Mouse (Mus musculus): ENCODE data around the gene Elmsan1.

Gene Elmsan1

GRCm38 (mm10) chr12:84153414-84153813 is 65.3 kb downstream of the Elmsan1 start:
- no peak for DNase-seq (ENCODE audit: extremely low read depth, insufficient read length, low spot score)

DNA sequence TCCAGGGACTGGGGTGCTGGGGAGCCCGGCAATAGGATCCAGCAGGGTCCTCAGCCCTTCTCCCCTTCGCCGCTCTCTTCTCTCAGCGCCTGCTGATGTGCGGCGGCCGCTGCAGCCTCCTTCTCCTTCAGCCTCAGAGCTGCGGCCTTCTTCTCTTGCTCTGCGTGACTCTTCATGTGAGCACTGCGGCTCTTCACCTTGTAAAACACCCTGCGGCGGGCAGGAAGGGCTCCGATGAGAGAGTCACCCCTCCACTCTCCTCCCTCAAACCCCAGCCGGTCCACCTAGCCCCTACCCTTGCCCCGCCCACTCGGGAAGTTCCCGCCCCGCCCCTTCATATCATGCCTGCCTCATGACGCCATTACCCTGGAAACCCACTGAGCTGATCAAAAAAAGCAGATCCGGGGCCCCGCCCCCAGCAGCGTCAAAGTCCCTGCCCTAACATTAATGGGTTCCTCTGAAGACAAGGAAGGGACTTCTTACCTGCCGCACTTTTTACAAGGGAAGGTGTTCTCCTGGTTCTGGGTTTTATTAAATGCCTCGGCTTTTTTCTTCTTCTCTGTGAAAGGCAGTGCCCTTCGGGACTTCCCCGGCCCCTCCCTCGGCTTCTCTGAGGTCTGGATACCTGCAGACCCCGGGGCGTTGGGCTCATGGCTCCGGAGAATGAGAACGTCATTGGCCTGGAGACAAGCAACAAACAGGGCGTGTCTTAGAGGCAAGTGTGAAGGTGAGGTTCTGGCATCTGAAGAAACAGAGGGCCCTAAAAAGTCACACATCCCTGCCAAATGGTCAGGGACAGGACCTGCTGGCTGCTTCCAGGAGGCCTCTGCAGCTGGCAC is 66.1 kb downstream of the Elmsan1 start:
- no peak for DNase-seq (ENCODE audit: extremely low read depth, insufficient read length, low spot score)

DNA sequence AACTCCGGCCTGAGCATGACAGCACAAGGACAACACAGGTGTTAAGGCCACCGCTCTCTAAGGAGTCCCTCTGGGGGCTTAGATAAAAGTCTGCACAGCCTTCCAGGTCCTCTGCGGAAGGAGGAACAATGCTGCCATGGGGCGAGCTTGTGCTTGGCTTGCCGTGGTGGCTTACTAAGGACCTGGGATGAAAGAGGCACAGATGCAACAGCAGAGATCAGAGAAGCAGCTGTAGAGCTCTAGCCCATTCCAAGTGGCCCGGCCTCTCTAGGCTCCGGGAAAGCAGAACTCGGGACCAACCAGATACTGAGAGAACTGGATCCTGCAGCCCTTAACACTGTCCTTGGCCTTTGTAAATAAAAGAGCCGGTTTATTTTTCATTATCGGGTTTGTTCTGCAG is 66.8 kb downstream of the Elmsan1 start:
- no peak for DNase-seq (ENCODE audit: extremely low read depth, insufficient read length, low spot score)

GRCm38 (mm10) chr12:84150976-84151375 is 67.7 kb downstream of the Elmsan1 start:
- no peak for DNase-seq (ENCODE audit: extremely low read depth, insufficient read length, low spot score)

GRCm38 (mm10) chr12:84149971-84150370 is 68.7 kb downstream of the Elmsan1 start:
- DNase-seq (ENCODE audit: extremely low read depth, insufficient read length, low spot score), result no peak

GRCm38 (mm10) chr12:84148622-84149012 is 70.1 kb downstream of the Elmsan1 start:
- DNase-seq (ENCODE audit: extremely low read depth, insufficient read length, low spot score), result no peak

DNA sequence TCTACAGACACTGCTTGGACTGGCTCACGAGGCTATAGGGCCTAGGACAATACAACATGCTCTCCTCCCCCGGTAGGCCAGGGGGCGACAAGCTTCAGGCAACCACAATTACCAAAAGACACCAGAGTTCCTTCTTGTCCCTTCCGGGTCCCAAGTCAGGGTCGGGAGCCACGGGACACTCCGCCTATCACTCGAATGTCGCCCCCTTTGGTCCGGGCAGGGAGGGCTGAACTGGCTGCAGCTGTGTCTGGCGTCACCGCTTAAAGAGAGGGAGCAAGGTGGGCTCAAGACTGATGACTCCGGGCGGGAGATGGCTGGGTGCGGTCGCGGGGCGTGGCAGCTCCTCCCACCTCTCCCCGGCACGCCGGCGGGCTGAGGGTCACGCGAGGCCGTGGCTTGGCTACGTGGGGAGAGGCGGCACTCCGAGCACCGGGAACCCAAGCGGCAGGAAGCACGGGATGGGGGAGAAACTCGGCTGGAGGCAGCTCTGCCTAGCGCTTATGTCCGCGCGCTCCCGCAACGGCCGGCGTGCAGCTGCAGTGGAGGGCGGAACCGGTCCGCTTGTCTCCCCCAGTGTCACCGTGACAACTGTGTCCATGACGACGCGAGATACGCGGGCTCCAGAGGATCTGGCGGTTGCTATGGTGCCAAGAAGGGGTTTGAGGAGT is 70.6 kb downstream of the Elmsan1 start, which contains the start of gene Pnma1:
TSS of gene Pnma1 (minus strand) at position 536 of the 668 bp plus-strand sequence.
- no peak for DNase-seq (ENCODE audit: extremely low read depth, insufficient read length, low spot score)

DNA sequence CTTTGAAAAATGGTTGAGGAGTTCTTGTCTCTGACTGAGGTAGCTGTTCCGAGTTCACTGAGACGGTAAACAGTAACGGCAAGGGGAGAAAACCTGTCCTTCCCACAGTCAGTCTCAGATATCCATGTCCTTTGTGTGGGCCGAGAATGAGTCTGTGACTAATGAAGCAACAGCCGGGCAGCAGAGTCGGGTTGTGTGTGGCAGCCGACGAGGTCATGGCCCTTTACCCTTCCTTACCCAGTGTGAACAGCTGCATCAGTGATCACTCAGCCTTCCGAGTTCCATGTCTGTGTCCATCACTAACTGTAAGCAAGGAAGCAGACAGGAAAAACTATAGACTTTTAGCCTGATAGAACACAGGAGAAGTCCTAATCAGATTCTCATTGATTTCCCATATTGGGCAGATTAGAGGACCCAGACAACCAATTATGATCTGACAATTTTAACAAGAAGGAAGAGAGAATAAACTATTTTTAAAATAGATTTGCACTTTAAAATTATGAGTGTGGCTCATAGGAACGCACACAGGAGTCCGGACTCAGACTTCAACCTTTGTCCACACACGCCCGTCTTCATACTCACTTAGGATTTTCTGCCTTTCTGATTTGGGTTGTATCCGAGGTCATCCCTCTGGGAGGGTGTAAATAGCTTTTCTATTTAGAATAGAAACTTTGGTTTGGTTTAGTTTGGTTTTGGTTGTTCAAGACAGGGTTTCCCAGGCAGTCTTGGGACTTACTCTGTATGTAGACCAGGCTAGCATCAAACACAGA is 76.2 kb downstream of the Elmsan1 start:
- DNase-seq (ENCODE audit: extremely low read depth, insufficient read length, low spot score), result no peak

DNA sequence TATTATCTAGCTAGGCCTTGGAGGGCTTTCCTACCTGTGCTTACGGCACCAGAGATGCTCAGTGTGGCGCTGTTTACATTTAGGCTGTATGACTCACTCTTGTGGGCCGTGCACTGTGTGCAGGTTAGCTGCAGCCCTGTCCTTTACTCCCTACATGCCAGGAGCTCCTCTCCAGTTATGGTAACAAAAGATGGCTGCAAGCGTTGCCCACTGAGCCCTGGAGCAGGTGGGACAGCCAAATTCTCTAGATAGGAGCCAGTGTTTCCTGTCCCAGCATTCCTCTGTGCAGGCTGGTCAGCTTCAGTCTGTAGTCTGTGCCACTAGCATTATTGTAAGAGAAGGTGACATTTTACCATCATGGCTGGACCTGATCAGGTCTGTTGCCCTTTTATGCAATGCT is 77.4 kb downstream of the Elmsan1 start:
- DNase-seq (ENCODE audit: extremely low read depth, insufficient read length, low spot score), result no peak

DNA sequence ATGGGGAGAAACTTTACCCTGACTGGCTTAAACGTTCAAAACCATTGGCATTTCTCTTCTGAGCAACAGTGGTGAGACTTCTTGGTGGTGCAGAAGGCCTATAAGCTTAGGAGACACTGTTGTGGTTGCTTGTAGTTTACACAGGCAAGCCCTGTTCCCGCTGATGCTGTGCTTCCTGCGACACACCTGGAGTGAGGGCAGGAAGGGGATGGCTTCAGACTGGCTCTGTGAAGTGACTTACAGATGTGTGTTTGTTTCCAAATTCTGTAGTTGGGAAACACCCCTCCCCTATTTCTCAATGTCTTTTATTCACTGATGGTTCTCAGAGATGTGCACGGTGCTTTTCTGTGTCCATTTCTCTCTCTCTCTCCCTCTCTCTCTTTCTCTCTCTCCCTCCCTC is 78.5 kb downstream of the Elmsan1 start:
- no peak for DNase-seq (ENCODE audit: extremely low read depth, insufficient read length, low spot score)

- DNase-seq (ENCODE audit: extremely low read depth, insufficient read length, low spot score), result no peak
Observed at GRCm38 (mm10) chr12:84137131-84137530, 81.5 kb downstream of the Elmsan1 start.

DNA sequence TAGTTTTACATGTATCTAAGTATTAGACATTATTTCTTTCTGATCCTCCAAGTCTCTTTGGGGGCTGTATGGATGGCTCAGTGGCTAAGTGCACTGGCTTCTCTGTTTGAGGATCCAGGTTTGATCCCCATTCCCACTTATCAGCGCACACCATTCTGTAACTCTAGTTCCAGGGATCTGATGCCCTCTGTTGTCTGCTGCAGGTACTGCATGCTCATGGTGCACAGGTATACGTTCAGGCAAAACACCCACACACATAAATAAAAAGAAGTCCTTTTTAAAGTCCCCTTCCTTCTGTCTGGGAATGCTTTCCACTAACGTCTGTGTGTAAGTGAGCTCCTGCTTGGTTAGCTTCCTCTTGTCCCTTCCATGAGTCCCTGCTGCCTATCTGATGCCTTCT is 86.4 kb downstream of the Elmsan1 start:
- DNase-seq (ENCODE audit: extremely low read depth, insufficient read length, low spot score), result no peak

DNA sequence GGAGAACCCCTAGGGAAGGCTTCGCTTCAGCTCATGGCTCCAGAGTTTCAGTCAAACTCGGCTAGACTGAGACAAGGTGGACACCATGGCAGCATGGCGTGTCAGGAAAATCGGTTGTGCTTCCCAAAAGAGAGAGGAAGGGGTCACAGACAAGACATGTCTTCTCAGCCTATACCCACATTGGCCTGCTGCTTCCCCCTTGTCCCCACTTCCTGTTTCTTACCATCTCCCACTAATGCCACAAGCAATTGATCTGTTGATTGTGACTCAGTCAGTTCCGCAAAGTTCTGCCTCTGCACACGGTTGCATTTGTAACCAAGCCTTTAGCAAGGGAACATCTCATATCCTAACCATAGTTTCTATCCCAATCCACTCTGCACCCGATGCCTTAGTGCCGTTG is 88.8 kb downstream of the Elmsan1 start:
- DNase-seq (ENCODE audit: extremely low read depth, insufficient read length, low spot score), result no peak

DNA sequence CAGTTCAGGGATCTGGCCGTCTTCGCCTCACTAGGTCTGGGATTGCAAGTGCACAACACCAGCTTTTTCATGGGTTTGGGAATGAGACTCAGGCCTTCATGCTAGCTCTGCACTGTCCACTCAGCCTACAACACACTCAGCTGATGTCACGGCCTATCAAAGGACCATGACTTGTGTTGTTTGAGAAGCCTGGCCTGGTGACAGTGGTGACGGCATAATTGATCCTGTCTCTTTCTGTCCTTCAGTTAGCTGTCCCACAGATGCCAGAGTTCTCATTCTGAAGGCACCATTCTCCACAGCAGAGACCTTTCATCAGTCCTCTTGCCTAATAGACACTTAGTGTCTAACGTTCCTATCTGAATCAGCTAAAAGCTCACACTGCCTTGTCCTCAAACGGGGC is 90.1 kb downstream of the Elmsan1 start:
- DNase-seq (ENCODE audit: extremely low read depth, insufficient read length, low spot score), result no peak

DNA sequence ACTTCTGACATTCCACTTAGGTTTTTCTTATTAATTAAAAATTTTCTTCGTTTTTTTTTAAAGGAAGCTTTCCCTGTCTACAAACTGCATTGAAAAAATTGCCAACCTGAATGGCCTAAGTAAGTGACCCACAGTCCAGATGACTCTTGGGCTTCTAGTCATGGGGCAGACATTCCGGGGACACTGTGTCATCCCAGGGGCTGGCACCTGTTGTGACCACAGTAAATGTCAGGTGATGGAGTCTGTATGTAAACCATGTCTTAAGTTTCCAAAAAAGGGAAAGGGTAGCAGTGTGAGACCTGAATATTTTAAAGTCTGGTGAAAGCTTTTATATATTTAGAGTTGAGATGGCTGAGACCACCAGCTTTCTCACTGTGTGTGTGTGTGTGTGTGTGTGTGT is 91.8 kb downstream of the Elmsan1 start:
- peak; percentile 62 for DNase-seq (ENCODE audit: extremely low read depth, insufficient read length, low spot score)

DNA sequence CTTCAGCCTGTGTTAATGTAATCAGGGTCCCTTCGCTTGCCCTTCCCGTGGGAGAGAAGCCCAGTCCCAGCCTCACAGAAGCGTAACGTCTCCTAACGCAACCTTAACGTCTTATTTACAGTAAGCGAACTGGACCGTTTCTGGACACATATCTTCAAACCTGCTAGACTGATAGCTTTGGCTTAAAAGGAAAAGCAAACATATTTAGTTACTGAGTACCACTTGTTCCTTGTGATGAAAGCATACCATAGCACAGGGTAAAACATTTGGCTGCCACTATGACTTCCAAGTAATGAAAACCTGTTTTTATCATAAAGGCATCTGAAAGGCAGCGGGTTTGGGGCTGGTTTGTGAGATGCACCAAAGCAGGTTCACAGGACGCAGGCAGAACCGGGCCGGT is 92.8 kb downstream of the Elmsan1 start:
- no peak for DNase-seq (ENCODE audit: extremely low read depth, insufficient read length, low spot score)

DNA sequence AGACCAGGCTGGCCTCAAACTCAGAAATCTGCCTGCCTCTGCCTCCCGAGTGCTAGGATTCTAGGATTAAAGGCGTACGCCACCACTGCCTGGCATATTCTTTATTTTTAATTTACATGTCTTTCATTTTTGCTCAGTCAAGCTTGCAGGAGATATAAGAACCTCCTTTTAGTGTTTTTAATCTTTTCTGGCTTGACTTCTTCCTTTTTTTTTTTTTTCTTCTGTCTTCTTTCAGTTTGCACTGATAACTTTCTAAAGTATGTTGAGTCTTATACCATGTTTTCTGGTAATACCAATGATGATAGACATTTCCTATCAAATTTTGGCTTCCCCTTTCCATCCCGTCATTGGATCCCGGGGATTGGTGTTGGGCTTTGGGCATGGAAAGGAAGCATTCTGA is 99.1 kb downstream of the Elmsan1 start:
- DNase-seq (ENCODE audit: extremely low read depth, insufficient read length, low spot score), result no peak

DNA sequence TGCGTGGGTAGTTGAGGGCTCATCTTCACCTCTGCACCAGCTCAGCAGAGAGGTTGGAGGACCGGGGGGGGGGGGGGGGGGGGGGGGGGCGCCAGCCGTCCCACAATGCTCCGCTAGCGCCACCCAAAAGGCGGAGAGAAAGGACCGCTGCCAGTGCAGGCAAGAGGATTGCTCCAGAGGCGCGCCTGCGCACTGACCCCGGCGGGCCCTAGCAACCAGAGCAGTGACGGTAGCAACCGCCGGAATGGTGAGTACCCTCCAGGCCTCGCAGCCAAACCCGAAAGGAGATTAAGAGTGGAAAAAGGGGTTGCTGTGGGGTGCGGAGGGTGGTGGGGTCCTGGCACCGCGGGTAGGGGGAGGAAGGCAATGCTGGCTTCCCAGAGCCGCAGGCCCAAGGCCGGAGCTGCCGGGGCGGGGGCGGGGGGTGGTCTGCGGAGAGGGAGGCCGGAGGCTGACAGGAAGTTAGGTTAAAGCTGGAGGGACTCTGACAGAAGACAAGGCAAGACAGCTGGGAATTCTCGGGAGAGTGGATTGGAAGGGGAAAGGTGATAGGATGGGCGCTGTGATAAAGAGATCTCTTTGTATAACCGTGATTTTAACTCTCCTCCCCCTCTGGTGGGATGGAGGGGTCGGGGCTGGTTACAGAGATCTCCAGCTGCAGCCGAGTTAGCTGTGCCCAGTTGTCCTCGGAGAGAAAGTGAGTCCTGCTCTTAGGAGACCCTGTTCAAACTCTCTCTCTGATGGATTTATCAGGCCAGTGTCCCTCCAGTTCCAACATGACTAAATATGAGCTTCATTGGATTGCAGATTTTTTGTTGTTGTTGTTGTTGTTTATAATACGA is 104.3 kb downstream of the Elmsan1 start, which contains the start of gene Dnal1:
TSS of gene Dnal1 (plus strand) at position 214 of the 842 bp plus-strand sequence.
- DNase-seq (ENCODE audit: extremely low read depth, insufficient read length, low spot score), result peak; percentile 85

- no peak for DNase-seq (ENCODE audit: extremely low read depth, insufficient read length, low spot score)
Observed at GRCm38 (mm10) chr12:84113676-84114075, 105.0 kb downstream of the Elmsan1 start.

DNA sequence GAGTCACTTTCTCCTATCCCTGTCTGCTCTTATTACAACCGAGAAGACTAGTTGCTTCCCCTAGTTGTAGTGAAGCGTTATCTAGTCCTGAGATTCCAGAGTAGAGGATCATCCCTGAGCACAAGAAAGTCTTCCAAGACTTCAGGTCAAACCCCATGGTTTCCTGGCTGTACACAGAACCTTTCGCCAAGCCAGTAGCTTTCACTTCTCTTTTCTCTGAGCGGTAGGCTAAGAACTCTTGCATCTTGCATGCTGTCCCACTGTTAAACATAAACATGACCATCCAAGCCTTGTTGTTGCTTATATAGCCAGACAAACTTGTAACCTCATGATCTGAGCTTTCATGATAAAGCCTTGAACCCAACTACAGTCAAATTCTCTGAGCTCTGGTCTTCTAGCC is 107.9 kb downstream of the Elmsan1 start:
- no peak for DNase-seq (ENCODE audit: extremely low read depth, insufficient read length, low spot score)

All from 3134 (cell line).